Mouse (Mus musculus) brown adipose tissue, adult 24 weeks (tissue): Measurements from ENCODE around the gene Npcd. TPM values are rescaled to one million over a fixed set of nuclear protein-coding genes. Genes with fewer than 3 reads are reported as not detected.
"Not testable (repeated sequence)": the region's sequence is repeated elsewhere in the genome, so short reads cannot be mapped to it uniquely, and the experiment has no call there.

Experiments
- H3K27ac ChIP-seq: fragments of 200-500 bp; replicated peaks from 2 replicates; pipeline ENCODE4 v1.5.1; 2012; ENCODE audit warnings: low read depth, mild to moderate bottlenecking, low read length
- H3K4me1 ChIP-seq: fragments of 200-500 bp; 2 replicates; pipeline ENCODE4 v1.6.1; 2012; ENCODE audit warnings: low read length, mixed read lengths; ENCODE audit not compliant: control insufficient read depth, insufficient read depth, insufficient read length
- H3K4me3 ChIP-seq: fragments of 200-500 bp; 2 replicates; pipeline ENCODE4 v1.5.1; 2012; ENCODE audit warnings: low read depth, mild to moderate bottlenecking, low read length, moderate library complexity; ENCODE audit not compliant: insufficient read depth
- polyA plus RNA-seq: library from polyadenylated mRNA; stranded (reverse); fragments of >200 nt; gene quantifications from 2 replicates; pipeline ENCODE4 v1.2.4, GENCODE M21; 2012; ENCODE audit not compliant: missing spikeins, insufficient read depth, insufficient read length

Npcd gene
- polyA plus RNA-seq, 1 experiment = not detected

DNA sequence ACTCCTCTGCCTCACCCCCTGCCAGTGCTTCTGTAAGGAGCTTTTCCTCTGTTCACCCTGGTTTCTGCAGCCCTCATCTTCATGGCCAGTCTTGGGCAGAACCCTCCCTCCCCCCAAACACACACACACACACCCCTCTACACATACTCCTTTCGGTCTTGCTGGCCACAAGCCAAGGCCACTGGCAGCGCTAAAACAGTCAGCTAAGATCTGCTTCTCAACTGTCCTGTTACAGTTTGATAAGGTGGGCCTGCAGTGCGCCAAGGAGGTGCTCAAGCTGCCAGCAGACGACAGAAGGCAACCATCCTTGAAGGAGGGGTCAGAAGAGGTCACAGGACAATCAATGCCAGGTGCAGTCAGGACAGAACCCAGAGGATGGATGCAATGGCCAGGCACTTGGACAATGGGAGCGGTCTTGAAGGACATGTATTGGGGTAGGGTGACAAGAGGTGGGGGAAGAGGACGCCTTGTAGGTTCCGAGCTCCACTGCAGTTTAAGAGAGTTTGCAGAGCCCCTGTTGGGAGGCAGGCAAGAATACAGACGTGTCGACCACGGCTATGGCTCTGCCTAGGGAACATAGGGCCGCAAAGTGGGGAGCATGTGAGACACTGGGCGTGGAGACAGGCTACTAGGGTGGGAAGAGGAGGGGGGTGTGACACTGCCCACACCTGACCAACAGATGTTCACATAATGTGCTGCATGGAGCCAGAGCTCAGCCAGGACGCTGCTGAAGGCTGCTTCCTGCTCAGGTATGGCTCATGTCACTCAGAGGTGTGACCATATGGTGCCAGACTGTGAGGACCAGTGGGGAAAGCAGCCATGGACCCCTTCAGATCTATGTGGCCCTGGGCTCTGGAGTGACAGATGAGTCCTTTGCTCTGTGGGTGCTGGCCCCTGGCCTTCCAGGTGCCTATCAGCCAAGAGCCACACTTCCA lies 11.5 kb downstream of the Npcd start:
- H3K27ac ChIP-seq = no peak overlapping the region
- H3K4me1 ChIP-seq = no peaks in the 10 kb centered on the region
- H3K4me3 ChIP-seq = no peak overlapping the region

DNA sequence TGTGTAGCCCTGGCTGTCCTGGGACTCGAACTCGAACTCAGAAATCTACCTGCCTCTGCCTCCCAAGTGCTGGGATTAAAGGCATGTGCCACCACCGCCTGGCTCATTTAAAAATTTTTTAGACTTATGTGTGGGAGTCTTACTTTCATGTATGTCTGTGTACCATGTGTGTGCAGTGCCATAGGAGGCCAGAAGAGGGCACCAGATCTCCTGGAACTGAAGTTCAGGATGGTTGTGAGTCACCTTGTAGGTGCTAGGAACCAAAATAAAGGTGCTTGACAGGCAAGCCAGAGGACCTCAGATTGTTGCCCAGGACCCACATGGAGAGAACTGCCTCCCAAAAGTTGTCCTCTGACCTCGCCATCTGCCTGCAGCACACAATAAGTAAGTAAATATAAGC lies 15.7 kb downstream of the Npcd start:
- H3K27ac ChIP-seq = no peak overlapping the region
- H3K4me1 ChIP-seq = no peaks in the 10 kb centered on the region

DNA sequence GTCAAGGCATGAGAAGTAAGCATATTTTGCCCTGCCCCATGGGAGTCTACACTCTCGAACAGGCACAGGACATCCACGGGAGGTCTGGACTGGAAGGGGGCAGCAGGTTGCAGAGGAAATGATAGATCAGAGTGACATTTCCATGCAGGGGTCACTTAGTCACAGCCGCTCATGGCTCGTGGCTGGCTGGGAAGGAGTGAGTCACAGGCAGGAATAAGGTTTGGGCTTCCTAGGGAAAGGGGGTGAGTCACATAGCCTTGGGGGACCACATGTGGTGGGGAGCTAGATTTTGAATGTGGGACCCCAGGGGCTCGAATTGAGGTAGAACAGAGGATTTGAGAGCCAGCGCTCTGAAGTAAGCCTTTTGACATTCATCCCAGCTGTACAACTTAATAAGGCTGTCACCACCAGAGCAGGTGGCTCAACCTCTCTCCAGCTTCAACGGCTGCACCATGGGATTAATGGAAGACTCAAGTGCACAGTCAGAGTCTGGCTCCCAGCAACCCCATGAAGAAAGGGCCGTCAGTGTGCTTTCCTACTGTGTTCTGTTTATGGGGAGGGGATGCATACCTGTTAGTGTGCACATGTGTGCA lies 20.3 kb downstream of the Npcd start:
- no peaks in the 10 kb centered on the region for H3K4me1 ChIP-seq
- H3K27ac ChIP-seq = no peak overlapping the region

More for the DNA sequence above, 15.7 kb downstream of the Npcd start:
- H3K4me3 ChIP-seq = no peak overlapping the region

DNA sequence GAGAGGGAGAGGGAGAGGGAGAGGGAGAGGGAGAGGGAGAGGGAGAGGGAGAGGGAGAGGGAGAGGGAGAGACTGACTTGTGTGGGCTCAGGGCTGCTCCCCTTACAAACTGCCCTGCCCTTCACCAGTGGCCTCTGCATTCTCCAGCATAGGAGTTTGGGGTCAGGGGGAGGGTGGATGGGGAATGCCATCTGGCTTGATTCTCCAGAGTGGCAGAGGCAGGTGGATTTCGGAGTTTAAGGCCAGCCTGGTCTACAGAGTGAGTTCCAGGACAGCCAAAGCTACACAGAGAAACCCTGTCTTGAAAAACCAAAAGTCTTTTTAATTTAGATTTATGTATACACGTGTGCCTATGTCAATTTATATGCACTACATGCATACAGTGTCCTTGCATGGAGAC lies 21.2 kb downstream of the Npcd start:
- not testable (repeated sequence) for H3K27ac ChIP-seq, H3K4me3 ChIP-seq, H3K4me1 ChIP-seq

More for the DNA sequence above, 20.3 kb downstream of the Npcd start:
- no peak overlapping the region for H3K4me3 ChIP-seq

DNA sequence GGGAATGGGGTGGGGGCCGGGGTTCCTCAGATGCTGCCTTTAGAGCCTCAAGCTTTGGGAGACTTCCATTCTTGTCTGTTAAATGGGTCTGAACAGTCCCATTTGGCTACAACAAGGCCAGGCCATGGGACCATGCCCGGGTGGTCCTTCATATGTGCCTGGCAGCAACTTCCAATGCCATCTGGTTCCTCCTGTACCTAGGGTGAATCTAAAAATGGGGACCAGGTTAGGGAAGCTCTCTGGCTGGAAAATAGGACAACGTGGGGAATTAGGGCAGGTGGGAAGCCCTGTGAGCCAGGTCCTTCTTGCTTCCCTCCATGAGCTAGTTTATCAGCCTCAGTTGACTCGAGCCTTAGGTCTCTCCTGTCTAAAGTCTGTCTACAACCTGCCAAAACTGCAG lies 23.0 kb downstream of the Npcd start:
- Histone ChIP-seq H3K4me1 (no peaks in the 10 kb centered on the region), H3K27ac (no peak overlapping the region), H3K4me3 (no peak overlapping the region)

DNA sequence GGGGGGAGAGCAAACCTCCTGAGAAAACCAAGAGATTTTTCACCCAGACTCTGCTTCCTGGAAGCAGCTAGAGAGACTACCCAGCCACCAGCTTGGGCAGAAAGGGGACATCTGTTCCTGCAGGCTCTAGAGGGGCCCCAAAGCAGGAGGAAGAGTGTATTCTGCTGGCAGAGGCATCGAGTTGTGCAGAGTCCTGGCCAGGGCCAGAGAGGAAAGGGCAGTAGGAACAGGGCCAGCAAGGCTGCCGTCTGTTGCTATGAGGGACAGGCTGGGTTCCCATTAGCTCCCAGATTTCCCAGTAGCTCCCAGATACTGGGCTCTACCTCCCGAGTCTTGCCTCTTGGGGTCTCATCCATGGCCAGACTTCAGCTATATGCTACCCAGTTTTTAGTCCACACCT lies 24.0 kb downstream of the Npcd start:
- no peaks in the 10 kb centered on the region for H3K4me1 ChIP-seq
- no peak overlapping the region for H3K27ac ChIP-seq
- H3K4me3 ChIP-seq = no peak overlapping the region

DNA sequence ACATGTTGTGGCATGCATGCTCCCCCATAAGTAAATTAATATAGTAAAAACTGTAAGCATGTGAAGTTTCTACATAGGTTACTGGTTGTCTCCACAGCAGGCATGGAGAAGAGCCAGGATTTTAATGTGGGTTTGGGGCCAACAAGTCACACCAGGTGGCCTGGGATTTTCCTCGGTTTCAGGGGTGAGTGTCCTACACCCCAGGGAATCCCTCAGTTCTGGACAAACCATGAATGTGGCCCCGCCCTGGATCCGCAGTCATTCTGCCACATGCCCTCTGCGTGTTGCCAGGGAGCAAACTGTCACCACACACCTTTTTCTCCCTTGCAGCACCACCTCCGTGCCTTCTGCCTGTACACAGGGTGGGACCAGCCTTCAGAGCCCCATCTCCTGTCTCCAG lies 25.4 kb downstream of the Npcd start:
- no peak overlapping the region for H3K27ac ChIP-seq
- H3K4me1 ChIP-seq = no peaks in the 10 kb centered on the region
- H3K4me3 ChIP-seq = no peak overlapping the region

DNA sequence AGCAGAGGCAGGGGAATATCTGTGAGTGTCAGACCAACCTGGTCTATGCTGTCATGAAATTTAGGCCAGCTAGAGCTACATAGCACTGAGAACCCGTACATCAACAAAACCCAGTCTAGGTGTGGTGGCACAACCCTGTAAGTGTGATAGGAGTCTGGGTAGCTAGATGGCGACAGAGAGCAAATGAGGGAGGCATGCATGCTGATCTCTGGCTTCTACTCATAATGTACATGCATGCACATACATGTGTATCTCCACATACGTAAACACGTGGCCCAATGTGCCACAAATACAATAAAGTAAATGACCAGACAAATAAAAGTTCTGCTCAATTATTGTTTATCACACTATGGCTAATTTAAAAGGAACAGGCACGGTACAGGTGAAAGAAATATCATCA lies 25.9 kb downstream of the Npcd start:
- H3K4me1 ChIP-seq = no peaks in the 10 kb centered on the region
- H3K4me3 ChIP-seq = no peak overlapping the region
- no peak overlapping the region for H3K27ac ChIP-seq

DNA sequence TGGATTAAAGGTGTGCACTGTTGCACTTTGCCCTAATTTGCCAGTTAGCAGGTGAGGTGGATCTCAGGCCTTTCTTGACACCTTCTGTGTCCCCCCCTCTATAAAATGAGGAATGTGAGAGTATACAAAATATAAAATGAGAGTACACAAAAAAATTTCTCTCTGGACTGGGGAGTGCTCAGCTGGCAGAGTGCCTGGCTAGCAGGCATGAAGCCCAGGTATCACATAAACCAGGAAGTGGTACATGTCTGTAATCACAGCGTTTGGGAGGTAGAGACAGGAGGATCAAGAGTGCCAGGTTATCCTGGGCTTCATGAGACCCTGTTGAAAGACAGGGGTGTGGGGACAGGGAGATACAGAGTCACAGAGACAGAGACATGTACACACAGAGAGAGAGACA lies 27.0 kb downstream of the Npcd start:
- H3K4me3 ChIP-seq = no peak overlapping the region
- H3K27ac ChIP-seq = no peak overlapping the region

DNA sequence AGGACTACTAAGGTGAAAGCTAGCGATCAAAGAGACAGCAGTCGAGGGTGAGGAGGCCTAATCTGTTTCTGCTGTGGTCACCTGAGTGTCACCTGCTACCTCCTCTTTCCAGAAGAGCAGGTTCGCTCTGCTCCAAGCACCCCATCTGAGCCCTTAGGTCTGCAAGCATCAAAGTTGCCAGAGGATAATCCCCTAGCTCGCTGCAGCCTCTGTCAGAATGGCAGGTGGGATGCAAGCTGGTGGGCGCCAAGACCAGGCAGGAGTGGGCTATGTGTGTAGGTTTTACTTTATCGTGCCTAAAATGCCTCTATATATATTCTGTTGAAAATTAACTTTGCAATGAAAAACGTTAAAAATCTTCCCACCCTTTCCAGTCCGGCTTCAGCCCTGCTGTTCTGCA lies 28.8 kb downstream of the Npcd start:
- Histone ChIP-seq H3K27ac (no peak overlapping the region), H3K4me3 (no peak overlapping the region), H3K4me1 (no peaks in the 10 kb centered on the region)

More for the DNA sequence above, 27.0 kb downstream of the Npcd start:
- no peaks in the 10 kb centered on the region for H3K4me1 ChIP-seq

DNA sequence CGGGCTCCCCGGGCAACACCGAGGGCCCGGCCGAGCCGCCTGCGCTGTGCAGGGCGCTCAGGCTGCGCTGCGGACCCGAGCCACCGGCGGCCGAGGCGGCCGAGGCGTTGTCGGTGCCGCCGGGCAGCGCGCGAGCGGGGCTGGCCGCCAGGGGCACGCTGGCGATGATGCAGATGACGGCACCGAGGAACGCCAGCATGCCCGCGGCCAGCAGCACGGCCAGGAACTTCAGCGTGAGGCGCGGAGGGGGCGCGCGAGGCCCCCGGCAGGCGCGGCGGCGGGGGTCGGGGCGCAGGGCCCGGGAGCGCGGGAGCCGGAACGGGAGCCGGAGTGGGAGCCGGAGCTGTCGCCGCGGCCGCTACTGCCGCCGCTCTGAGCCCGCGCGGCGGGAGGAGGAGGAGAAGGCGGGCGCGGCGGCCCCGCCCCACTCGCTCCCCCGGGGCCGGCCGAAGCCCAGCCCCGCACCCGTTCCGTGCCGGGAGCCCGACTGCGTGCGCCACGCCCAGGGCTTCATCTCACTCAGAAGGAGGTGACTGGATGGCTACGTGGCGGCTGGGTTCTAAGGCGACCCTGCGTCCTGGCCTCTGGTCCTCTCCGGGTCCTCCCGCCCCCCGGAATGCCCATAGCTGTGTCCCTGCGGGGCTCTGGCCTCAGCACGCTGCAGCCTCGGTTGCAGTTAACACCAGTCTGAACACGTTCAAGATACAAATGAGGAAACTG lies 29.5 kb downstream of the Npcd start, which contains the start of gene Nptxr:
Nptxr (minus strand) TSS at position 415 of the 720 bp plus-strand sequence.
- H3K4me1 ChIP-seq = no peaks in the 10 kb centered on the region

DNA sequence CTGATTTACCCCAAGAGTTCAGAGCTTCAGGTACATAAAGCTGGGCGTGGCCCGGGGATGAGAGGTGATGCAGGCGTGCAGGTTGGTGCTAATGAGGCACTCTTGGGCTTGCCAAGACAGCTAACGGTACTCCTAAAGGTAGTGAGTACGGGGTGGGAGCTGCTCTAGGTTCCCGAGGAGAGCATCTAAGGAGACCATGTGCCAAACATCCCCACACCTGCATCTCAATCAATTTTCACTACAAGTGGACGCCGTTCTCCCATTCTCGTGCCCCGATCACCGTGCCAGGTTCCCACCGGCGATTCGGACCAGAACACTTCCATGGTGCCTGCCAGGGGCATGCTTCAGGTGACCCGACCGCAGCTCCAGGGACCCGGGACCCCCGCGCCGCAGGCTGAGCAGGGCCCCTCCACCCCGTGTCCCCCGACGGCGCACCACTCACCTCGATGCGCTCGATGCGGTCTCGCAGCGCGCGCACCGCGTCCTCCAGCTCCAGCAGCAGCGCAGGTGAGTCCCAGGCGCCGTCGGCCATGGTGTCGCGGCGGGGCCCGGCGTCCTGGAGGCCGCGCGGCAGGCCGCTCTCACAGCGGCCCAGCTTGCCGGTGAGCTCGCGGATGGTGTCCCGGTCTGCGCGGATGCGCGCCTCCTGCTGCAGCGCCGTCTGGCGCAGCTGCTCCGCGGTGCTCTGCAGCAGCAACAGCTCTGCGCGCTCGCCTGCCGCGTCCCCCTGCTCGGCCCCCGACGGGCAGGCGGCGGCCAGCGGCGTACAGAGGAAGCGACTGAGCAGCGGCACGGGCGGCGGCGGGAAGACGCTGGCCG lies 30.3 kb downstream of the Npcd start:
- Histone ChIP-seq H3K27ac (no peak overlapping the region), H3K4me3 (peak overlapping the region; percentile 57), H3K4me1 (no peaks in the 10 kb centered on the region)

More for the DNA sequence above, 29.5 kb downstream of the Npcd start, which contains the start of gene Nptxr:
- Histone ChIP-seq H3K27ac (no peak within 1 kb of the TSS), H3K4me3 (peak within 1 kb of the TSS; percentile 57)

DNA sequence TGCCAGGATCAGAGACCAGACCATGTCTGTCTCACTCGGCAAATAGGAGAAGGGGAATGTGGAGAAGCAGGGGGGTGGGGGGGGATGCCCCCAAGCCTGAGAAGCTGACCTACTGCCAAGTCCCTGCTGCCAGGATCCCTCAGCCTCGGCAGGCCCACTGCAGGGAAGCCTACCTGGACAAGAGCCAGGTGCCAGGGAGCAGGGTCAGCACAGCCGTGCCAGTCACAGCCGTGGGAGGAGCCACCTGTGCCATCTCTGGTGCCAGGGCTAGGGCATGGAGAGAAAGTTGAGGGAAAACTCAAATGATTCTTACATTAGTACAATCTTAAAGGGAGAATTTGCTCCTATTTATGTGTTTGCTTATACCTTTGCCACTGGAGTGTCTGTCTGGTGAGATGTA lies 31.7 kb downstream of the Npcd start:
- H3K27ac ChIP-seq = no peak overlapping the region

DNA sequence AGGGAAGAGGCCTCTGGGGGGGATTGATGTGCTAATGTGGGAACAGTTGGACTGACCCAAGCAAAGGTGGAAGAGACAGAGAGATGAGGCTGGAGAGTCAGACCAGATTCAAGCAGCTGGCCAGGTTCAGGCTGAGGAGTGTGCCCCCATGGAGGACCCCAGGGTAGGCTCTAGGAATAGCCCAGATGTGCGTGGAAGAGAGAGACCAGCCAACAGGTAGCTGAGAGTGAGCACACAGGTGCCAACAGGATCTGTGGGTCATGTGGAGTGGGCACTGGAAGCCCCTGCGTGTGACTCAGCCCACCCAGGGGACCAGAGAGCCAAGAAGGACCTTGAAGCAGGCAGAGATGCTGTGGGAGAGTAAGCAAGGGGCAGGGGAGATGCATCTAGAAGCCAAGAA lies 32.4 kb downstream of the Npcd start:
- no peaks in the 10 kb centered on the region for H3K4me1 ChIP-seq
- H3K27ac ChIP-seq = no peak overlapping the region
- H3K4me3 ChIP-seq = no peak overlapping the region

More for the DNA sequence above, 31.7 kb downstream of the Npcd start:
- H3K4me1 ChIP-seq = no peaks in the 10 kb centered on the region
- H3K4me3 ChIP-seq = no peak overlapping the region
